Mouse (Mus musculus): ENCODE data around the gene Aqp11.

- TF ChIP-seq CTCF (conservative IDR thresholded peaks at IDR 0.05; ENCODE audit: low read length) (no peak), POU5F1 (IDR thresholded peaks at IDR 0.05; ENCODE audit: borderline replicate concordance, low read length) (no peak)
Measured at GRCm38 (mm10) chr7:97740948-97741347, 2.9 kb upstream of the Aqp11 start.
